12 mouse cellular contexts compared by ENCODE assay signal in genomic region chr9:29088657-29089056, GRCm38 (mm10).
A peak's percentile ranks its signal among the peaks of the same experiment; 100 is the strongest.
DNase-seq lines count a peak whose midpoint lies in the region; ATAC-seq and TF ChIP-seq lines count a peak whose summit lies in the region.
"Had no signal": no experiment of that assay in that cellular context is flagged by ENCODE, and none has a peak within 500 bp of the region (broad histone marks: within the 10 kb centered on the region; RNA-seq: fewer than 3 reads in every experiment).

No protein-coding gene starts in this region.

- ATAC-seq in hindbrain, embryonic 11.5 days (ENCODE audit: low FRiP score), result no peak
- ATAC-seq in hindbrain, embryonic 13.5 days (ENCODE audit: low FRiP score), result no peak
- ATAC-seq: forebrain, embryonic 14.5 days; intestine, embryonic 15.5 days had no signal

- no peak overlapping the region for H3K4me3 ChIP-seq in hindbrain, embryonic 11.5 days (ENCODE audit: low read depth, low read length)
- H3K4me3 ChIP-seq in hindbrain, embryonic 13.5 days, result no peak overlapping the region
- H3K4me3 ChIP-seq in ES-E14 (ENCODE audit: insufficient read depth in 1 of 2, low read depth in 1 of 2, low read length in 2 of 2, poor library complexity in 1 of 2, severe bottlenecking in 1 of 2), result no peak overlapping the region
- no peak overlapping the region for H3K4me3 ChIP-seq in limb, embryonic 10.5 days
- H3K4me3 ChIP-seq: intestine, embryonic 15.5 days; liver, embryonic 13.5 days; midbrain, embryonic 12.5 days had no signal

- whole genome bisulfite sequencing in hindbrain, embryonic 11.5 days, result 64% methylated on average over 5 of the region's 5 CpGs
- WGBS in hindbrain, embryonic 13.5 days, result 60% methylated on average over 5 of the region's 5 CpGs
- WGBS in limb, embryonic 10.5 days, result 51% methylated on average over 5 of the region's 5 CpGs

- no peak overlapping the region for H3K4me2 ChIP-seq in hindbrain, embryonic 11.5 days (replicated peaks; ENCODE audit: low read depth, low read length)
- no peak overlapping the region for H3K4me2 ChIP-seq in hindbrain, embryonic 13.5 days
- H3K4me2 ChIP-seq: intestine, embryonic 15.5 days; liver, embryonic 13.5 days; midbrain, embryonic 12.5 days had no signal

- in situ Hi-C loops in ES-E14 (cut with MboI; ENCODE audit: low sequenced_read_pairs in 2 of 2, unreplicated experiment in 2 of 2), result no loop called here

- DNase-seq in hindbrain, embryonic 11.5 days (ENCODE audit: low spot score), result peak; percentile 30
- peak; percentile 6 for DNase-seq in ES-E14 (ENCODE audit: low read depth, low spot score)
- peak; percentile 59 for DNase-seq in embryo, embryonic 10.5 days (ENCODE audit: low spot score)
- peak; percentile 46 for DNase-seq in limb, embryonic 10.5 days (ENCODE audit: low spot score)
- no peak for DNase-seq in cerebellum, adult 9-11 months
- no peak for DNase-seq in B cell, adult 2 months
- DNase-seq: liver, embryonic 13.5 days; lung, postnatal 36 days had no signal

- H3K4me1 ChIP-seq in hindbrain, embryonic 11.5 days (replicated peaks; ENCODE audit: control insufficient read depth, insufficient read depth, low read length), result no peaks in the 10 kb centered on the region
- H3K4me1 ChIP-seq in hindbrain, embryonic 13.5 days (replicated peaks), result peaks cover 9% of the 10 kb centered on the region; the same call in 1 of the 2 replicates
- no peaks in the 10 kb centered on the region for H3K4me1 ChIP-seq in ES-E14 (ENCODE audit: control insufficient read depth in 2 of 2, insufficient read depth in 2 of 2, low read length in 2 of 2, poor library complexity in 1 of 2)
- H3K4me1 ChIP-seq in limb, embryonic 10.5 days, result no peaks in the 10 kb centered on the region
- H3K4me1 ChIP-seq: intestine, embryonic 15.5 days; liver, embryonic 13.5 days; midbrain, embryonic 12.5 days had no signal

- no peak overlapping the region for H3K27ac ChIP-seq in hindbrain, embryonic 11.5 days (ENCODE audit: low read depth, low read length)
- no peak overlapping the region; the same call in 1 of the 2 replicates for H3K27ac ChIP-seq in hindbrain, embryonic 13.5 days
- H3K27ac ChIP-seq in ES-E14 (ENCODE audit: insufficient read depth, low read depth, low read length, poor library complexity, severe bottlenecking), result no peak overlapping the region
- no peak overlapping the region for H3K27ac ChIP-seq in limb, embryonic 10.5 days
- H3K27ac ChIP-seq: intestine, embryonic 15.5 days; liver, embryonic 13.5 days; midbrain, embryonic 12.5 days had no signal

- H3K27me3 ChIP-seq in hindbrain, embryonic 11.5 days (ENCODE audit: control insufficient read depth, insufficient read depth, low read length), result no peaks in the 10 kb centered on the region
- H3K27me3 ChIP-seq in hindbrain, embryonic 13.5 days, result 0 out of 2 replicates have a peak, but pooled peaks cover 2% of the 10 kb centered on the region
- no peaks in the 10 kb centered on the region for H3K27me3 ChIP-seq in limb, embryonic 10.5 days (ENCODE audit: low read depth, poor library complexity, severe bottlenecking)
- H3K27me3 ChIP-seq: intestine, embryonic 15.5 days; liver, embryonic 13.5 days; midbrain, embryonic 12.5 days had no signal

- no peak overlapping the region for H3K9ac ChIP-seq in hindbrain, embryonic 11.5 days (ENCODE audit: low read depth, low read length)
- no peak overlapping the region for H3K9ac ChIP-seq in hindbrain, embryonic 13.5 days
- H3K9ac ChIP-seq in ES-E14 (ENCODE audit: insufficient read depth, low read depth, low read length, poor library complexity, severe bottlenecking), result no peak overlapping the region
- H3K9ac ChIP-seq: intestine, embryonic 15.5 days; liver, embryonic 13.5 days; midbrain, embryonic 12.5 days had no signal

- H3K36me3 ChIP-seq in hindbrain, embryonic 11.5 days (ENCODE audit: control insufficient read depth, insufficient read depth, low read length), result no peaks in the 10 kb centered on the region
- no peaks in the 10 kb centered on the region for H3K36me3 ChIP-seq in hindbrain, embryonic 13.5 days
- no peaks in the 10 kb centered on the region for H3K36me3 ChIP-seq in ES-E14 (ENCODE audit: control insufficient read depth, insufficient read depth, low read length, poor library complexity, severe bottlenecking)
- no peaks in the 10 kb centered on the region for H3K36me3 ChIP-seq in limb, embryonic 10.5 days
- H3K36me3 ChIP-seq: intestine, embryonic 15.5 days; liver, embryonic 13.5 days; midbrain, embryonic 12.5 days had no signal

- H3K9me3 ChIP-seq in hindbrain, embryonic 11.5 days (ENCODE audit: control insufficient read depth, low read length), result no peaks in the 10 kb centered on the region
- H3K9me3 ChIP-seq in hindbrain, embryonic 13.5 days, result no peaks in the 10 kb centered on the region
- no peaks in the 10 kb centered on the region for H3K9me3 ChIP-seq in ES-E14 (ENCODE audit: control insufficient read depth, insufficient read depth, low read depth, low read length)
- H3K9me3 ChIP-seq in limb, embryonic 10.5 days (replicated peaks), result no peaks in the 10 kb centered on the region
- H3K9me3 ChIP-seq: intestine, embryonic 15.5 days; liver, embryonic 13.5 days; midbrain, embryonic 12.5 days had no signal

TF ChIP-seq in ES-E14, 5 proteins besides CTCF, POLR2A, EP300 and RAD21:
- TF ChIP-seq CHD2 (IDR thresholded peaks at IDR 0.05; ENCODE audit: low read depth, low read length), result no peak
- TF ChIP-seq HCFC1 (IDR thresholded peaks at IDR 0.05; ENCODE audit: borderline replicate concordance, insufficient read depth, low read length), result no peak
- TF ChIP-seq ZNF384 (IDR thresholded peaks at IDR 0.05; ENCODE audit: low read depth, low read length), result no peak
- no peak for TF ChIP-seq MAFK (IDR thresholded peaks at IDR 0.05; ENCODE audit: insufficient read depth, low read depth, low read length)
- TF ChIP-seq ZC3H11A (IDR thresholded peaks at IDR 0.05; ENCODE audit: borderline replicate concordance, low read depth, low read length), result no peak

Comparison
In these comparisons a context has a peak if more than half of its experiments do, and no peak if none do; other contexts are left out.
1. DNase-seq: peak in hindbrain, embryonic 11.5 days (single experiment), ES-E14 (single experiment), embryo, embryonic 10.5 days (single experiment) and limb, embryonic 10.5 days (single experiment); none in cerebellum, adult 9-11 months (single experiment) and B cell, adult 2 months (0 of 2).